Mouse (Mus musculus) cerebral cortex, adult 2 months (tissue): ENCODE data around the gene Ephb1.

Experiments
- WGBS: fragments of 180-500 bp; shearing (Covaris S2); methylation state at CpG from one replicate; pipeline ENCODE4 v1.1.7; 2018; 5-methylcytosine and 5-hydroxymethylcytosine counted together

Ephb1 gene

GRCm38 (mm10) chr9:101986910-101987309 is 367.6 kb downstream of the Ephb1 start:
- WGBS, result 73% methylated on average over 2 of the region's 2 CpGs

GRCm38 (mm10) chr9:101982378-101982777 is 372.1 kb downstream of the Ephb1 start:
- WGBS, result 85% methylated on average over 7 of the region's 7 CpGs

GRCm38 (mm10) chr9:101981161-101981560 is 373.3 kb downstream of the Ephb1 start:
- WGBS, result 77% methylated on average over 2 of the region's 2 CpGs

- 52% methylated on average over 4 of the region's 4 CpGs for WGBS
Observed at GRCm38 (mm10) chr9:101976884-101977465, 377.5 kb downstream of the Ephb1 start.

GRCm38 (mm10) chr9:101972314-101972713 is 382.2 kb downstream of the Ephb1 start:
- 73% methylated on average over 8 of the region's 8 CpGs for WGBS

GRCm38 (mm10) chr9:101971806-101972205 is 382.7 kb downstream of the Ephb1 start:
- 34% methylated on average over 6 of the region's 6 CpGs for WGBS

GRCm38 (mm10) chr9:101956228-101956627 is 398.3 kb downstream of the Ephb1 start:
- 32% methylated on average over 4 of the region's 4 CpGs for WGBS

GRCm38 (mm10) chr9:101954529-101954928 is 400.0 kb downstream of the Ephb1 start:
- 88% methylated on average over 4 of the region's 4 CpGs for WGBS

GRCm38 (mm10) chr9:101950101-101950500 is 404.4 kb downstream of the Ephb1 start:
- WGBS, result 43% methylated on average over 3 of the region's 3 CpGs

- 95% methylated on average over 4 of the region's 4 CpGs for WGBS
Observed at GRCm38 (mm10) chr9:101945814-101946213, 408.7 kb downstream of the Ephb1 start.

GRCm38 (mm10) chr9:101945326-101945725 is 409.2 kb downstream of the Ephb1 start:
- WGBS, result 53% methylated on average over 7 of the region's 7 CpGs

GRCm38 (mm10) chr9:101942058-101942669 is 412.3 kb downstream of the Ephb1 start:
- 85% methylated on average over 9 of the region's 9 CpGs for whole genome bisulfite sequencing

GRCm38 (mm10) chr9:101940182-101940581 is 414.3 kb downstream of the Ephb1 start:
- 78% methylated on average over 3 of the region's 3 CpGs for WGBS

GRCm38 (mm10) chr9:101939006-101939405 is 415.5 kb downstream of the Ephb1 start:
- 63% methylated on average over 5 of the region's 5 CpGs for WGBS

- WGBS, result 80% methylated on average over 4 of the region's 4 CpGs
Observed at GRCm38 (mm10) chr9:101938066-101938465, 416.4 kb downstream of the Ephb1 start.

- WGBS, result 86% methylated on average over 8 of the region's 8 CpGs
Observed at GRCm38 (mm10) chr9:101934887-101935286, 419.6 kb downstream of the Ephb1 start.

- WGBS, result 76% methylated on average over 8 of the region's 8 CpGs
Observed at GRCm38 (mm10) chr9:101933946-101934573, 420.4 kb downstream of the Ephb1 start.

- 73% methylated on average over 4 of the region's 4 CpGs for WGBS
Observed at GRCm38 (mm10) chr9:101924829-101925228, 429.7 kb downstream of the Ephb1 start.

GRCm38 (mm10) chr9:101922846-101923245 is 431.6 kb downstream of the Ephb1 start:
- WGBS, result 80% methylated on average over 4 of the region's 4 CpGs

GRCm38 (mm10) chr9:101919324-101919723 is 435.2 kb downstream of the Ephb1 start:
- 71% methylated on average over 5 of the region's 5 CpGs for WGBS

GRCm38 (mm10) chr9:101918771-101919170 is 435.7 kb downstream of the Ephb1 start:
- 86% methylated on average over 4 of the region's 4 CpGs for WGBS

GRCm38 (mm10) chr9:101915082-101915481 is 439.4 kb downstream of the Ephb1 start:
- WGBS, result 82% methylated on average over 2 of the region's 2 CpGs

- 28% methylated on average over 9 of the region's 9 CpGs for WGBS
Observed at GRCm38 (mm10) chr9:101911176-101911866, 443.2 kb downstream of the Ephb1 start.
